Mouse (Mus musculus) kidney, postnatal 0 days (tissue): ENCODE measurements around the gene Spaca7. TPM values are rescaled to one million over a fixed set of nuclear protein-coding genes. Genes with fewer than 3 reads are reported as not detected.

Source experiments
- ATAC-seq: fragments of 200-750 bp; cut with Nextera tagmentation; replicated peaks from 2 replicates; pipeline ENCODE4 v1.8.0; 2017; ENCODE audit warnings: low read depth, moderate number of reproducible peaks, moderate TSS enrichment, moderate library complexity; ENCODE audit not compliant: low FRiP score
- DNase-seq: peaks from one replicate; pipeline ENCODE4 v3.0.0-alpha.2; 2016; ENCODE audit warnings: low spot score
- H3K27ac ChIP-seq: fragments of 300-500 bp; sonication (generic); 2 replicates; pipeline ENCODE4 v1.5.1; 2014; ENCODE audit warnings: mild to moderate bottlenecking
- H3K27me3 ChIP-seq: fragments of 300-500 bp; sonication (generic); 2 replicates; pipeline ENCODE4 v1.6.1; 2014; ENCODE audit warnings: low read length, mixed read lengths; ENCODE audit not compliant: insufficient read depth
- H3K36me3 ChIP-seq: fragments of 300-500 bp; sonication (generic); 2 replicates; pipeline ENCODE4 v1.6.1; 2014; ENCODE audit warnings: low read length, mixed read lengths; ENCODE audit not compliant: insufficient read depth
- H3K4me1 ChIP-seq: fragments of 300-500 bp; sonication (generic); replicated peaks from 2 replicates; pipeline ENCODE4 v1.6.1; 2014; ENCODE audit warnings: antibody characterized with exemption, low read length, mixed read lengths; ENCODE audit not compliant: insufficient read depth
- H3K4me2 ChIP-seq: fragments of 300-500 bp; sonication (generic); 2 replicates; pipeline ENCODE4 v1.6.1; 2014; ENCODE audit warnings: mild to moderate bottlenecking, low read length, moderate library complexity, mixed read lengths
- H3K4me3 ChIP-seq: fragments of 300-500 bp; sonication (generic); replicated peaks from 2 replicates; pipeline ENCODE4 v1.5.1; 2014; ENCODE audit warnings: low read depth, low read length
- H3K9ac ChIP-seq: fragments of 300-500 bp; sonication (generic); 2 replicates; pipeline ENCODE4 v1.6.1; 2014; ENCODE audit warnings: low read depth, low read length
- H3K9me3 ChIP-seq: fragments of 300-500 bp; sonication (generic); replicated peaks from 2 replicates; pipeline ENCODE4 v1.6.1; 2016; ENCODE audit warnings: low read length, inconsistent platforms, mixed read lengths
- CTCF ChIP-seq: IDR thresholded peaks from 2 replicates; pipeline ENCODE4 v1.5.1; 2016; ENCODE audit warnings: antibody characterized with exemption, low read depth, mild to moderate bottlenecking, moderate library complexity
- WGBS: fragments of 180-500 bp; shearing (Covaris S2); extraction: QIAGEN DNeasy Blood & Tissue Kit; methylation state at CpG from one replicate; pipeline ENCODE4 v1.1.7; 2014; 5-methylcytosine and 5-hydroxymethylcytosine counted together
- polyA plus RNA-seq: library from polyadenylated mRNA; unstranded; fragments of >200 nt; fragmentation: Nextera tagmentation; extraction: Ambion mirVana; gene quantifications from 2 replicates; pipeline ENCODE4 v1.2.1, GENCODE M21; 2015

The Spaca7 gene
- polyA plus RNA-seq: 0.91 and 1.8 TPM in 2 replicates

DNA sequence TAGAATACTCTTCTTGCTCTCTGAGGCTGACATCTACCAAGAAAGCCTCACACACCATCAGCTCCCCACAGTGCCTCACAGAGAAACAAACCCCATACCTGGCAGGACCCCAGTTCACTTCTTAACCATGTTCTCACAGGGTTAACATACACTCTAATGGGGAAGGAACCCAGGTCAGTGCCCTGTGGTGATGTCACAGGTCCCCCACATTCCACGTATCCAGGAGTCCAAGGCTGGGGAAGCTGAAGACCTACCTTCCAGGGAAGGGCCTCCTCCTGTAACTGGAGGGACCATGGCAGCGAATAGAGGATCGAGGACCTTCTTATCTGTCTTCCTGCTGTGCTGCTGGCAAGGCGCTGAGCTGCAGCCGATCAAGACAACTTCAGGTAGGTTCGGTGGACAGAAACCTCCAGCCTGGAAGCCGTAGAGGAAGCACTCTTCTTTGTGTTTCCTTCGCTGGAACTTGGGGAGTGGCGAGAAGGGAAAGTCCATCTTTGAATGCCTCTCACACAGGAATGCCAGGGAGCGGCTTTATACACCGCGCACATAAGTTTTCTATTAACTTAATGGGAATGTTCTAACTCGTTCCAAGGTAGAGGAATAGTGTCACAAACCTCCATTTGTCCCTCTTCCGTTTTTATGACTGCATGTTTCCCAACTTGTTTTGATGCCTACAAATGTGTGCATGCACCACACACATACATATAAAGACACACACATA, at the start of gene Spaca7:
Spaca7 (plus strand) TSS at position 216 of the 721 bp plus-strand sequence.
- no peak for TF ChIP-seq CTCF
- no peaks in the 10 kb centered on the region for H3K36me3 ChIP-seq
- H3K9me3 ChIP-seq: no peaks in the 10 kb centered on the region
- H3K4me2 ChIP-seq: peak within 1 kb of the TSS; percentile 27
- H3K4me3 ChIP-seq: 0 out of 2 replicates have a peak within 1 kb of the TSS, but pooled peaks have one; percentile 9
- DNase-seq (peak; percentile 17), ATAC-seq (peak; percentile 57; the same call in 1 of the 2 replicates)
- 54% methylated on average over 14 of the region's 14 CpGs for WGBS
- no peaks in the 10 kb centered on the region for H3K27me3 ChIP-seq
- H3K4me1 ChIP-seq: no peaks in the 10 kb centered on the region
- H3K9ac ChIP-seq: no peak within 1 kb of the TSS
- peak within 1 kb of the TSS; percentile 54; the same call in 1 of the 2 replicates for H3K27ac ChIP-seq

DNA sequence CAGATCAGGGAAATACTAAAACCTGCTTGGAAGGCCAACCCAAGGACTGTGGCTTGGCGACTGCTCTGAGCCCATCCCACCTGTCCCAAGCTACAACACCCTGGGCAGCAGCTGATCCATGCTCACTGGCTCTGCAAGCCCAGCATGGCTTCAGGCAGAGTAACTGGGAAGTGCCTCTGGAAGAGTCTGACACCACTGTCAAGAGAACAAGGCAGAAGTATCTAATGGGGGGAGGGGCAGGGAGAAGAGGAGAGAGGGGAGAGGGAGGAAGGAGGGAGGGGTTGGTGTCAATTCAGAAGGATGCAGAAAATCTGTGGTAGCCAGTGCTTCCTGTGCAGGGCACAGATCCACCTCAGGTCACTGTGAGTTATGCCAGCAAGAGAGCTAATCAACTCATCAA, 48.5 kb upstream of the Spaca7 start:
- no peaks in the 10 kb centered on the region for H3K9me3 ChIP-seq
- no peaks in the 10 kb centered on the region for H3K27me3 ChIP-seq
- TF ChIP-seq CTCF: no peak

DNA sequence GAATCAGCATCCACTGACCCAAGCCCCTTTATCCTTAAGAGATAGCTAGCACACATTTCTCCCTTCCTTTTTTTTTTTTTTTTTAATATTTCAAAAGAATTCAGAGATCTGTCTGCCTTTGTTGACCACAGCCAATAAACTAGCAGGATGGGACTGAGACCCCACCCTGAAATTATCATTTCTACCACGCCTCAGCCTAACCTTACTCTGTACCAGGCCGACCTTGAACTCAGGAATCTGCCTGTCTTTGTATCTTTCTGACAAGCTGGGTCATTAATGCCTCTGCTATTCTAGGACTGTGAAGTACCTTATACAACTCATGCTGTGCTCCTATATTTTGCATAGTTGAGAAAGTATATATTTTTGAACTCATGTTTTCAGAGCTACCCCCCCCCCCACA, 44.2 kb upstream of the Spaca7 start:
- no peak for ATAC-seq
- Histone ChIP-seq H3K4me3 (no peak overlapping the region), H3K9ac (no peak overlapping the region), H3K27me3 (no peaks in the 10 kb centered on the region), H3K4me1 (no peaks in the 10 kb centered on the region), H3K27ac (no peak overlapping the region), H3K9me3 (no peaks in the 10 kb centered on the region), H3K4me2 (no peak overlapping the region), H3K36me3 (no peaks in the 10 kb centered on the region)
- WGBS: 85% methylated on average over 2 of the region's 2 CpGs
- TF ChIP-seq CTCF: no peak
- DNase-seq: no peak

More for the DNA sequence above, 48.5 kb upstream of the Spaca7 start:
- Histone ChIP-seq H3K9ac (no peak overlapping the region), H3K4me1 (no peaks in the 10 kb centered on the region), H3K4me2 (no peak overlapping the region), H3K36me3 (no peaks in the 10 kb centered on the region), H3K4me3 (no peak overlapping the region), H3K27ac (no peak overlapping the region)
- DNase-seq (no peak), ATAC-seq (no peak)
- 11% methylated on average over 1 of the region's 1 CpGs for WGBS

DNA sequence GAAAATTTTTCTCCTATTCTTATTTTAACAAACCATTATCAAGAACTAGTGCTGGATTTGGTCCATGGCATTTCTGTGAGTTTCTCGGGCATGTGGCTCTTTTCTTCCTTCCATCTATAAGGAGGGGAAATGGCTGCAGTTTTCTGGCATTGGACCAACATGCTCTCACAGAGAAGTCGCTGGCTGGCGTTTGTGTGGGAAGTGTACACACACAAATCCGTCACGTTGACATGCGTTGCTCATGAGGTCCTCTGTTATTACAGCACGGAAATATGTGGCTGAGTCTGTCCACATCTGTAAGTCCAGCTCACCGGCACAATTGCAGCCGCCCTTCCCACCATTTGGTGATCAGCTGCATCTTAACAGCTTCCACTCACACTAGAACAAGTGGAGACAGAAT, 37.2 kb upstream of the Spaca7 start:
- Histone ChIP-seq H3K9ac (no peak overlapping the region), H3K4me2 (no peak overlapping the region), H3K27me3 (no peaks in the 10 kb centered on the region), H3K4me1 (no peaks in the 10 kb centered on the region), H3K9me3 (no peaks in the 10 kb centered on the region), H3K36me3 (no peaks in the 10 kb centered on the region), H3K27ac (no peak overlapping the region), H3K4me3 (no peak overlapping the region)
- DNase-seq: peak; percentile 20
- TF ChIP-seq CTCF: no peak
- WGBS: 34% methylated on average over 9 of the region's 9 CpGs
- no peak for ATAC-seq

DNA sequence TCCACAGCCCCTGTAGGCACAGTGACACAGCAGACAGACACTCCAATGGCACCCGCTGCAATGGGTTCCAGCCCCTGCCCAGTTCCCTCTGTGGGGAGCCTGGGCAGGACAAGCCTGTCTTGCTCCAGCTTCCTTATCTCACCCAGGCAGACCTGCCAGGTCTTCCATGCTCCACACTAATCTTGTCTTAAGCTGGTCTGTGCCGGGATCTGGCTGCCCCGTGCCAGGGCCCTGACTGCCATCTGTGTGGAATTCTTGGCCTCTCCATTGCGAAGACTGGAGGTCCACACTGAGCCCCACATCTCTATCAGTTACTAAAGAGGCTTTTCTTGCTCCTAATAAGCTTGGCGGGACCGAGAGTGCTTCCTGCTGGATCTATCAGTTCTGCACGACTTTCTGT, 36.5 kb upstream of the Spaca7 start:
- H3K36me3 ChIP-seq: no peaks in the 10 kb centered on the region
- no peak overlapping the region for H3K4me3 ChIP-seq
- WGBS: 92% methylated on average over 7 of the region's 7 CpGs
- H3K27ac ChIP-seq: no peak overlapping the region
- no peaks in the 10 kb centered on the region for H3K9me3 ChIP-seq
- ATAC-seq (no peak), DNase-seq (no peak)
- TF ChIP-seq CTCF: no peak
- no peak overlapping the region for H3K9ac ChIP-seq
- no peaks in the 10 kb centered on the region for H3K27me3 ChIP-seq
- no peaks in the 10 kb centered on the region for H3K4me1 ChIP-seq
- no peak overlapping the region for H3K4me2 ChIP-seq

DNA sequence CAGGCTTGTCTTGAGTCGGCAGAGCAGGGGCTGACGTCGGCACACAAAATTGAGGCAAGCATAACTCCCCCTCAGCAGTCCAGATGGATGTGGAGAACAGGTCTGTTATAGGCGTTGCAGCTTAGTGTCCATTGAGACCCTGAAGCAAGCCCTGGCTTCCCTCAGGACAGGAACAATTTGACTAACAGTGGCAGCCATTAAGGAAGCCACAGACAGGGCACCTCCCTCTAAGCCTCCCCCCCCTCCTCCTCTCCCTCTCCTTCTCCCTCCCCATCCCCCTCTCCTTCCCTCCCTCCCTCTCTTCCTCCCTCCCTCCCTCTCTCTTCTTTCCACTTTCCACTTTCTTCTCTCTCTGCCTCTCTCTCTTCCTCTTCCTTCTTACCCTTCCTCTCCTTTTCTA, 27.6 kb upstream of the Spaca7 start:
- ATAC-seq: no peak
- H3K36me3 ChIP-seq: no peaks in the 10 kb centered on the region

More for the DNA sequence above, 27.6 kb upstream of the Spaca7 start:
- Histone ChIP-seq H3K27me3 (peaks cover 5% of the 10 kb centered on the region; the same call in 1 of the 2 replicates), H3K4me2 (no peak overlapping the region), H3K4me1 (no peaks in the 10 kb centered on the region), H3K9me3 (no peaks in the 10 kb centered on the region), H3K9ac (no peak overlapping the region), H3K27ac (no peak overlapping the region), H3K4me3 (no peak overlapping the region)
- WGBS: 42% methylated on average over 4 of the region's 4 CpGs
- DNase-seq: no peak
- no peak for TF ChIP-seq CTCF
